Mouse (Mus musculus) heart, embryonic 14.5 days (tissue): ENCODE measurements around the gene Lrp10. TPM values are rescaled to one million over a fixed set of nuclear protein-coding genes. Genes with fewer than 3 reads are reported as not detected.

Source experiments
- ATAC-seq: fragments of 200-750 bp; cut with Nextera tagmentation; 2 replicates; pipeline ENCODE4 v1.8.0; 2017; ENCODE audit warnings: low read depth, moderate TSS enrichment; ENCODE audit not compliant: insufficient number of reproducible peaks, insufficient read depth, low FRiP score
- H3K27ac ChIP-seq, 2 experiments: fragments of 200-500 bp in 1 of 2; fragments of 300-500 bp in 1 of 2; sonication (generic) in 1 of 2; replicated peaks in 1 of 2; 2 replicates each; pipeline ENCODE4 v1.5.1; 2012 to 2014; ENCODE audit warnings: low read depth in 2 of 2, low read length in 2 of 2, control low read depth in 1 of 2, mild to moderate bottlenecking in 1 of 2, mixed read lengths in 1 of 2; ENCODE audit not compliant: control insufficient read depth in 1 of 2, insufficient read depth in 1 of 2
- H3K27me3 ChIP-seq: fragments of 300-500 bp; sonication (generic); 2 replicates; pipeline ENCODE4 v1.6.1; 2014; ENCODE audit warnings: mild to moderate bottlenecking, low read length, control low read depth; ENCODE audit not compliant: control insufficient read depth, insufficient read depth
- H3K36me3 ChIP-seq: fragments of 300-500 bp; sonication (generic); 2 replicates; pipeline ENCODE4 v1.6.1; 2014; ENCODE audit warnings: mild to moderate bottlenecking, control low read depth, low read length, mixed read lengths; ENCODE audit not compliant: control insufficient read depth, insufficient read depth
- H3K4me1 ChIP-seq, 2 experiments: fragments of 200-500 bp in 1 of 2; fragments of 300-500 bp in 1 of 2; sonication (generic) in 1 of 2; 2 replicates each; pipeline ENCODE4 v1.6.1; 2012 to 2014; ENCODE audit warnings: low read length in 2 of 2, control low read depth in 1 of 2, mixed read lengths in 1 of 2; ENCODE audit not compliant: control insufficient read depth in 2 of 2, insufficient read depth in 2 of 2
- H3K4me2 ChIP-seq: fragments of 300-500 bp; sonication (generic); 2 replicates; pipeline ENCODE4 v1.6.1; 2014; ENCODE audit warnings: mild to moderate bottlenecking, low read length
- H3K4me3 ChIP-seq, 2 experiments: fragments of 200-500 bp in 1 of 2; fragments of 300-500 bp in 1 of 2; sonication (generic) in 1 of 2; 2 replicates each; pipeline ENCODE4 v1.5.1; 2012 to 2014; ENCODE audit warnings: low read length in 2 of 2, mild to moderate bottlenecking in 2 of 2, control low read depth in 1 of 2, low read depth in 1 of 2, moderate library complexity in 1 of 2; ENCODE audit not compliant: control insufficient read depth in 1 of 2, insufficient read depth in 1 of 2
- H3K9ac ChIP-seq: fragments of 300-500 bp; sonication (generic); 2 replicates; pipeline ENCODE4 v1.6.1; 2014; ENCODE audit warnings: mild to moderate bottlenecking, low read length
- H3K9me3 ChIP-seq: fragments of 300-500 bp; sonication (generic); 2 replicates; pipeline ENCODE4 v1.6.1; 2016; ENCODE audit warnings: low read length, control low read depth; ENCODE audit not compliant: control insufficient read depth
- WGBS: fragments of 180-500 bp; shearing (Covaris S2); extraction: QIAGEN DNeasy Blood & Tissue Kit; methylation state at CpG from one replicate; pipeline ENCODE4 v1.1.7; 2014; 5-methylcytosine and 5-hydroxymethylcytosine counted together
- polyA plus RNA-seq: library from polyadenylated mRNA; unstranded; fragments of >200 nt; fragmentation: Nextera tagmentation; extraction: Ambion mirVana; gene quantifications from 2 replicates; pipeline ENCODE4 v1.2.1, GENCODE M21; 2014

Lrp10 gene
- polyA plus RNA-seq, 1 experiment from 2014 or later = 47.8 TPM

DNA sequence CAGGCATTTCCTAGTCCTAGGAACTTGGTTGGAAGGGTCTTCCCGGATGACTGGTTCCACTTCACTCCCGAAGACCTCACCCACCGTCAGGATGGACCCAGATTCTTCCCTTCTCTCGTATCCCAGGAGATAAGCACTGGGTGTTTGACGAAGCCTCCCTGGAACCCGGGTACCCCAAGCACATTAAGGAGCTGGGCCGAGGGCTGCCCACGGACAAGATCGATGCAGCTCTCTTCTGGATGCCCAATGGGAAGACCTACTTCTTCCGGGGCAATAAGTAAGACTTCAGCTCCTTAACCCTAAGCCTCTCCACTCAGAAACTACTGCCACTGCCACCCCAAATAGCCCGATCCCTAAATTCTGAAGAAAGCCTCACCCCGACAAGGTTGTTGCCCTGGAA, 24.8 kb upstream of the Lrp10 start:
- Histone ChIP-seq H3K9ac (no peak overlapping the region), H3K27ac (no peak overlapping the region), H3K36me3 (peaks cover 69% of the 10 kb centered on the region), H3K27me3 (no peaks in the 10 kb centered on the region), H3K4me2 (no peak overlapping the region), H3K4me1 (peaks cover 8 to 19% of the 10 kb centered on the region in 2 experiments; a peak in 3 of 4 replicates), H3K4me3 (no peak overlapping the region), H3K9me3 (no peaks in the 10 kb centered on the region)
- no peak for ATAC-seq
- WGBS = 84% methylated on average over 12 of the region's 12 CpGs

DNA sequence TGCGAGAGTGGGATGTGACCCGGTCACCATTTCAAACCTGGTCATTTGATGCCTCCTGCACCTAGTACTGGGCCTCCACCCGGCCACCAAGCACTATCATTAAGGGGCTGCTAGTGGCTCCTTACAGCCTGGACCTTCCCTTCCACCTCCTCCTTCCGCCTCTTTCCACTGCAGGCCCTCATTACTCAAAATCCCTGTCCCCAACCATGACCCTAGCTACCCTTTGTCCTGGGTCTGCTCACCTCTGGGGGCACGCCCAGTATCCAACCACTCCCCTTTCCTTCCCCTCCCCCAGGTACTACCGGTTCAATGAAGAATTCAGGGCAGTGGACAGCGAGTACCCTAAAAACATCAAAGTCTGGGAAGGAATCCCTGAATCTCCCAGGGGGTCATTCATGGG, 24.3 kb upstream of the Lrp10 start:
- 74% methylated on average over 7 of the region's 7 CpGs for WGBS
- no peak overlapping the region for H3K27ac ChIP-seq
- peaks cover 69% of the 10 kb centered on the region for H3K36me3 ChIP-seq
- ATAC-seq = no peak
- peaks cover 8 to 18% of the 10 kb centered on the region in 2 experiments; a peak in 2 of 4 replicates for H3K4me1 ChIP-seq
- H3K4me3 ChIP-seq = no peak overlapping the region
- no peaks in the 10 kb centered on the region for H3K27me3 ChIP-seq
- H3K4me2 ChIP-seq = no peak overlapping the region
- H3K9me3 ChIP-seq = no peaks in the 10 kb centered on the region
- no peak overlapping the region for H3K9ac ChIP-seq

DNA sequence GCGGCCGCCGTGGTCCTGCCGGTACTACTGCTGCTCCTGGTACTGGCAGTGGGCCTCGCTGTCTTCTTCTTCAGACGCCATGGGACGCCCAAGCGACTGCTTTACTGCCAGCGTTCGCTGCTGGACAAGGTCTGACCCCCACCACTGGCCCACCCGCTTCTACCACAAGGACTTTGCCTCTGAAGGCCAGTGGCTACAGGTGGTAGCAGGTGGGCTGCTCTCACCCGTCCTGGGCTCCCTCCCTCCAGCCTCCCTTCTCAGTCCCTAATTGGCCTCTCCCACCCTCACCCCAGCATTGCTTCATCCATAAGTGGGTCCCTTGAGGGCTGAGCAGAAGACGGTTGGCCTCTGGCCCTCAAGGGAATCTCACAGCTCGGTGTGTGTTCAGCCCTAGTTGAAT, 23.4 kb upstream of the Lrp10 start:
- no peak for ATAC-seq
- no peak overlapping the region for H3K9ac ChIP-seq
- no peak overlapping the region for H3K4me2 ChIP-seq
- WGBS = 87% methylated on average over 12 of the region's 14 CpGs
- H3K36me3 ChIP-seq = peaks cover 64% of the 10 kb centered on the region
- no peaks in the 10 kb centered on the region for H3K27me3 ChIP-seq
- H3K4me1 ChIP-seq = peaks cover 9% of the 10 kb centered on the region in 2 experiments; a peak in 3 of 4 replicates
- no peaks in the 10 kb centered on the region for H3K9me3 ChIP-seq
- no peak overlapping the region for H3K27ac ChIP-seq
- H3K4me3 ChIP-seq = no peak overlapping the region

DNA sequence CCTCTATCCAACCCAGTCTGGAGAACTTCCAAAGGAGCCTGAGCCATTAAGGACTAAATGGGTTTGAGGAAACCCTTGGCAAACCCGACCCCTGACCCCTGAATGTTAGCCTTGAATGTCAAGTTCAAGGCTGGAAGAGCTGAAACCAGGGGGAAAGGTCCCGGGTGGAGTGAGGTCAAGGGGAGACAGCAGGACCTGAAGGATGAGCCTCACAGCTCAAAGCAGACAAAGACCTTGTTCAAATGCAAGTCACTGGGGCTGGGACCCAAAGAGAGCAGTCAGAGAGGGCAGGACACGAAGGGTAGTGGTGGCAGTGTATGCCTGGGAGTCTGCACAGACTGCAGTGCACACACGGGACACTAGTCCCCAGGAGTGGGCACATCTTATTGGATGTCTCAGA, 22.6 kb upstream of the Lrp10 start:
- no peak for ATAC-seq
- no peaks in the 10 kb centered on the region for H3K27me3 ChIP-seq
- H3K4me2 ChIP-seq = no peak overlapping the region
- H3K36me3 ChIP-seq = peaks cover 56% of the 10 kb centered on the region
- H3K27ac ChIP-seq = no peak overlapping the region
- no peaks in the 10 kb centered on the region for H3K9me3 ChIP-seq
- peaks cover 10 to 12% of the 10 kb centered on the region in 2 experiments; a peak in 3 of 4 replicates for H3K4me1 ChIP-seq
- H3K4me3 ChIP-seq = no peak overlapping the region
- H3K9ac ChIP-seq = no peak overlapping the region
- 77% methylated on average over 4 of the region's 4 CpGs for WGBS

DNA sequence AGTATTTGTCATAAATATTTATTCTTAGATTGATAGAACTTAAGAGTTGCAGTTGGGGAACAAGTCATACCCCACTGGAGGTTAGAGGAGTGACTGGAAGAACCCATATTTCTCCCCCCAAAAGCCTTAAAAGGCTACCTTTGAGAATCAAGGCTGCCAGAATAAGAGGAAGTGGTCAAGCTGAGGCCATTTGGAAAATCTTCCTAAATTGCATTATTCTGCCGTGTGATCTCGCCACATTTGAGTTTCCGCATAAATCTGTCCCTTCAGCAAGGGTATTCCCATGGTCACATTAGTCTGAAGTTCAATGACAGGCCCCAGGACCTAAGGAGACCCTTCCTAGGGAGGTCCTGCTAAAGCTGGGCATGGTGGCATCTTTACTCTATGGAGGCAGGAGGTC, 21.4 kb upstream of the Lrp10 start:
- peaks cover 44% of the 10 kb centered on the region for H3K36me3 ChIP-seq
- no peaks in the 10 kb centered on the region for H3K9me3 ChIP-seq
- no peak for ATAC-seq
- peaks cover 10 to 12% of the 10 kb centered on the region in 2 experiments; a peak in 3 of 4 replicates for H3K4me1 ChIP-seq
- no peak overlapping the region; a peak in 1 of 4 replicates for H3K27ac ChIP-seq
- H3K4me3 ChIP-seq = no peak overlapping the region
- H3K4me2 ChIP-seq = no peak overlapping the region
- no peak overlapping the region for H3K9ac ChIP-seq
- no peaks in the 10 kb centered on the region for H3K27me3 ChIP-seq
- 88% methylated on average over 3 of the region's 3 CpGs for WGBS

DNA sequence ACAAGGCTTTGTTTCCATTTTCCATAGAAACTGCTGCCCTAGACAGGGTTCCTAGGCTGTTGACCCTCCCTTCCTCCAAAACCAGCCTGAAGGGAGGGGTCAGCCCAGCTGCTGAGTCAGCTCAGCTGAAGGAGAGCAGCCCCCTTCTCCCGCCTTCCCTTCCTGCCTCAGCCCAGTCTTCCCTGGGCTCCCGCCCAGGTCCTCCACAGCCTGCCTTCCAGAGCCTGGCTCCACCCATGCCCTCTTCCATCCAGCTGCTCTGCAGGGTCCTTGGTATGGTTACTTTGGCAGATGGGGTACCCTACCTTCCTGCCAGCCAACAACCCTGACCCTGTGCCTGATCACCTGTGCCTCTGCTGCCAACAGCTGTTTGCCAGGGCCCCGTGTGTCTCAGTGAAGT, 20.7 kb upstream of the Lrp10 start:
- WGBS = 42% methylated on average over 3 of the region's 3 CpGs
- H3K27me3 ChIP-seq = no peaks in the 10 kb centered on the region
- peak overlapping the region; percentile 12 to 58; a peak in 3 of 4 replicates for H3K27ac ChIP-seq
- no peaks in the 10 kb centered on the region for H3K9me3 ChIP-seq
- peaks cover 38% of the 10 kb centered on the region for H3K36me3 ChIP-seq
- H3K4me1 ChIP-seq = peaks cover 10 to 12% of the 10 kb centered on the region in 2 experiments; a peak in 3 of 4 replicates
- H3K9ac ChIP-seq = no peak overlapping the region
- ATAC-seq = peak; percentile 77
- no peak overlapping the region for H3K4me3 ChIP-seq
- H3K4me2 ChIP-seq = no peak overlapping the region

- WGBS = 49% methylated on average over 15 of the region's 15 CpGs
- Histone ChIP-seq H3K4me1 (peaks cover 10 to 14% of the 10 kb centered on the region in 2 experiments; a peak in 3 of 4 replicates), H3K36me3 (peaks cover 30% of the 10 kb centered on the region), H3K4me3 (no peak overlapping the region), H3K4me2 (no peak overlapping the region), H3K27ac (peak overlapping the region; percentile 58 to 67), H3K27me3 (no peaks in the 10 kb centered on the region), H3K9ac (no peak overlapping the region), H3K9me3 (no peaks in the 10 kb centered on the region)
- no peak for ATAC-seq
Observed at GRCm38 (mm10) chr14:54443712-54444618, 20.0 kb upstream of the Lrp10 start.
